Comparison of ENCODE assay signal across 26 mouse cellular contexts in the genomic region with DNA sequence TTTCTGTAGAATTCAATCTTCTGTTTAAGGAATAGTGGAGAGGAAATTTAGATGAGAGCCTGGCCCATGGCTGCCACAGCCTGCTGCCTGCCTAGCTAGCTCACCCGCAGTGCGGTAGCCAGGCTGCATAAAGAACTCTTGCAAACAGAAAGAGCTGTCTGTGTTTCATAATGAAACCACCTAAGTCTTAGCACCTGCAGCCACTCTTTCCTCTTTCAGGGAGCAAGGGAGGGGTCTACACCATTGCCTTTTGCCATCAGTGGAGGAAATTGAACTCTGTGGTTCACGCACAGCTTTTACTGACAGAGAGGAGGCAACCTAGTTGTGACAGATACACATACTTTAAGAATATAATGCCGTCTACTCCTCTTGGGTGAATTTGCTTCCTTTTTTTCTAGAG.
"Had no signal": no experiment of that assay in that cellular context is flagged by ENCODE, and none has a peak within 500 bp of the region (broad histone marks: within the 10 kb centered on the region; RNA-seq: fewer than 3 reads in every experiment).

No protein-coding gene starts in this region.

- H3K4me2 ChIP-seq: heart, embryonic 11.5 days; heart, embryonic 13.5 days; heart, embryonic 15.5 days; hindbrain, embryonic 12.5 days; hindbrain, embryonic 15.5 days; limb, embryonic 13.5 days; limb, embryonic 15.5 days; liver, embryonic 12.5 days had no signal

- H3K27me3 ChIP-seq: heart, embryonic 13.5 days; heart, embryonic 15.5 days; hindbrain, embryonic 12.5 days; hindbrain, embryonic 15.5 days; limb, embryonic 13.5 days; limb, embryonic 15.5 days; liver, embryonic 12.5 days had no signal

- H3K9me3 ChIP-seq: heart, embryonic 13.5 days; heart, embryonic 15.5 days; hindbrain, embryonic 10.5 days; hindbrain, embryonic 12.5 days; hindbrain, embryonic 15.5 days; limb, embryonic 13.5 days; limb, embryonic 15.5 days; liver, embryonic 12.5 days had no signal

- H3K4me3 ChIP-seq: heart, adult 2 months; heart, embryonic 13.5 days; heart, embryonic 15.5 days; hindbrain, embryonic 10.5 days; hindbrain, embryonic 12.5 days; hindbrain, embryonic 15.5 days; layer of hippocampus, adult 2 months; limb, embryonic 13.5 days; limb, embryonic 15.5 days; liver, embryonic 12.5 days had no signal

- H3K4me1 ChIP-seq: heart, embryonic 13.5 days; heart, embryonic 15.5 days; hindbrain, embryonic 10.5 days; hindbrain, embryonic 12.5 days; hindbrain, embryonic 15.5 days; limb, embryonic 13.5 days; limb, embryonic 15.5 days; liver, embryonic 12.5 days had no signal

- H3K27ac ChIP-seq: heart, adult 2 months; heart, embryonic 13.5 days; heart, embryonic 15.5 days; hindbrain, embryonic 10.5 days; hindbrain, embryonic 12.5 days; hindbrain, embryonic 15.5 days; hindbrain, postnatal 0 days; layer of hippocampus, adult 2 months; limb, embryonic 13.5 days; limb, embryonic 15.5 days; liver, embryonic 12.5 days; liver, embryonic 14.5 days had no signal

- ATAC-seq: hindbrain, postnatal 0 days; intestine, embryonic 16.5 days; liver, embryonic 12.5 days had no signal

- H3K9ac ChIP-seq: heart, embryonic 13.5 days; heart, embryonic 15.5 days; hindbrain, embryonic 12.5 days; hindbrain, embryonic 15.5 days; limb, embryonic 13.5 days; limb, embryonic 15.5 days; liver, embryonic 12.5 days; liver, embryonic 14.5 days had no signal

- H3K36me3 ChIP-seq: heart, embryonic 13.5 days; heart, embryonic 15.5 days; hindbrain, embryonic 10.5 days; hindbrain, embryonic 12.5 days; hindbrain, embryonic 15.5 days; limb, embryonic 13.5 days; limb, embryonic 15.5 days; liver, embryonic 12.5 days had no signal

- DNase-seq: gastrocnemius, postnatal 14 days; gastrocnemius, postnatal 36 days; heart, adult 11 months; heart, adult 2 months; heart, postnatal 14 days; heart, postnatal 36 days; kidney, adult 11 months; kidney, adult 2 months; kidney, adult 9 months; kidney, postnatal 10 days; kidney, postnatal 25 days; kidney, postnatal 4 days; left cerebral cortex, postnatal 4 days had no signal
